Mouse (Mus musculus) myocyte (in vitro differentiated cells): ENCODE data around the gene Synpr. TPM values are rescaled to one million over a fixed set of nuclear protein-coding genes. Genes with fewer than 3 reads are reported as not detected.

Experiments used
- H3K27me3 ChIP-seq: one replicate; pipeline ENCODE4 v1.6.1; 2011; ENCODE audit not compliant: control insufficient read depth, insufficient read depth, insufficient read length
- H3K36me3 ChIP-seq: one replicate; pipeline ENCODE4 v1.6.1; 2011; ENCODE audit not compliant: control insufficient read depth, insufficient read depth
- H3K4me2 ChIP-seq: one replicate; pipeline ENCODE4 v1.6.1; 2011; ENCODE audit warnings: low read depth, control low read depth
- H3K4me3 ChIP-seq: one replicate; pipeline ENCODE4 v1.5.1; 2011; ENCODE audit warnings: mild to moderate bottlenecking, control low read depth, moderate library complexity
- H3K79me2 ChIP-seq: one replicate; pipeline ENCODE4 v1.6.1; 2011; ENCODE audit not compliant: control insufficient read depth, insufficient read depth
- H3ac ChIP-seq: one replicate; pipeline ENCODE4 v1.6.1; 2011; ENCODE audit not compliant: control insufficient read depth, insufficient read length
- CEBPB ChIP-seq: IDR thresholded peaks from 2 replicates; pipeline ENCODE4 v1.6.1; 2011; ENCODE audit warnings: mild to moderate bottlenecking, moderate library complexity; ENCODE audit not compliant: poor library complexity, insufficient read depth, severe bottlenecking
- E2F4 ChIP-seq: IDR thresholded peaks from one replicate; pipeline ENCODE4 v1.6.1; 2011; ENCODE audit warnings: mild to moderate bottlenecking, control low read depth, moderate library complexity; ENCODE audit not compliant: insufficient read depth
- MAX ChIP-seq: IDR thresholded peaks from one replicate; pipeline ENCODE4 v1.6.1; 2011; ENCODE audit warnings: low read depth, mild to moderate bottlenecking, control low read depth
- MYOD1 ChIP-seq, 3 experiments: IDR thresholded peaks; one replicate each; pipeline ENCODE4 v1.6.1; 2011; ENCODE audit warnings: control low read depth in 2 of 3, low read depth in 2 of 3, mild to moderate bottlenecking in 2 of 3, moderate library complexity in 1 of 3; ENCODE audit not compliant: insufficient read length in 2 of 3, control insufficient read depth in 1 of 3
- MYOG ChIP-seq, 3 experiments: IDR thresholded peaks; one replicate each; pipeline ENCODE4 v1.6.1; 2011; ENCODE audit warnings: control low read depth in 2 of 3, low read depth in 2 of 3, mild to moderate bottlenecking in 2 of 3; ENCODE audit not compliant: insufficient read length in 2 of 3, control insufficient read depth in 1 of 3, insufficient read depth in 1 of 3
- POLR2A ChIP-seq: IDR thresholded peaks from one replicate; pipeline ENCODE4 v1.6.1; 2011; ENCODE audit warnings: low read depth, mild to moderate bottlenecking, control low read depth, moderate library complexity; ENCODE audit not compliant: insufficient read length
- POLR2AphosphoS2 ChIP-seq: IDR thresholded peaks from one replicate; pipeline ENCODE4 v1.6.1; 2011; ENCODE audit warnings: low read depth, control low read depth; ENCODE audit not compliant: insufficient read length
- REST ChIP-seq: IDR thresholded peaks from one replicate; pipeline ENCODE4 v1.6.1; 2011; ENCODE audit warnings: mild to moderate bottlenecking, control low read depth, moderate library complexity; ENCODE audit not compliant: insufficient read depth, insufficient read length
- SRF ChIP-seq: IDR thresholded peaks from one replicate; pipeline ENCODE4 v1.6.1; 2011; ENCODE audit warnings: low read depth; ENCODE audit not compliant: control insufficient read depth, insufficient read length
- TCF12 ChIP-seq: IDR thresholded peaks from one replicate; pipeline ENCODE4 v1.6.1; 2011; ENCODE audit warnings: mild to moderate bottlenecking, control low read depth; ENCODE audit not compliant: poor library complexity, insufficient read depth, severe bottlenecking
- TCF3 ChIP-seq: IDR thresholded peaks from one replicate; pipeline ENCODE4 v1.6.1; 2011; ENCODE audit warnings: low read depth, control low read depth; ENCODE audit not compliant: insufficient read length
- USF1 ChIP-seq: IDR thresholded peaks from one replicate; pipeline ENCODE4 v1.6.1; 2011; ENCODE audit warnings: low read depth, mild to moderate bottlenecking, control low read depth, moderate library complexity
- polyA plus RNA-seq: library from polyadenylated mRNA; unstranded; fragments of >200 nt; fragmentation: generic; extraction: Trizol; gene quantifications from one replicate; pipeline ENCODE4 v1.2.1, GENCODE M21; 2012; ENCODE audit warnings: missing spikeins

Gene Synpr
- polyA plus RNA-seq, 1 experiment, result 0.07 TPM

GRCm38 (mm10) chr14:13361642-13362041, 77.1 kb downstream of the Synpr start:
- H3K36me3 ChIP-seq, result no peaks in the 10 kb centered on the region
- no peak for TF ChIP-seq MYOG (IDR thresholded peaks at IDR 0.05; ENCODE audit: control insufficient read depth in 1 of 3, insufficient read depth in 1 of 3, insufficient read length in 2 of 3, low read depth in 2 of 3)
- no peak for TF ChIP-seq E2F4
- TF ChIP-seq MYOD1 (IDR thresholded peaks at IDR 0.05; ENCODE audit: control insufficient read depth in 1 of 3, insufficient read length in 2 of 3, low read depth in 2 of 3), result no peak
- H3K4me2 ChIP-seq, result no peak overlapping the region
- no peaks in the 10 kb centered on the region for H3K27me3 ChIP-seq
- no peak overlapping the region for H3ac ChIP-seq
- no peak overlapping the region for H3K4me3 ChIP-seq
- H3K79me2 ChIP-seq, result no peaks in the 10 kb centered on the region

- Histone ChIP-seq H3K27me3 (no peaks in the 10 kb centered on the region), H3K4me2 (no peak overlapping the region), H3ac (no peak overlapping the region), H3K79me2 (no peaks in the 10 kb centered on the region), H3K4me3 (no peak overlapping the region), H3K36me3 (no peaks in the 10 kb centered on the region)
- no peak for TF ChIP-seq MAX
- no peak for TF ChIP-seq MYOG (IDR thresholded peaks at IDR 0.05; ENCODE audit: control insufficient read depth in 1 of 3, insufficient read depth in 1 of 3, insufficient read length in 2 of 3, low read depth in 2 of 3)
- no peak for TF ChIP-seq POLR2A
- no peak for TF ChIP-seq SRF
- TF ChIP-seq REST, result no peak
- no peak for TF ChIP-seq E2F4
- TF ChIP-seq MYOD1 (IDR thresholded peaks at IDR 0.05; ENCODE audit: control insufficient read depth in 1 of 3, insufficient read length in 2 of 3, low read depth in 2 of 3), result no peak
- no peak for TF ChIP-seq POLR2AphosphoS2
- no peak for TF ChIP-seq CEBPB
- TF ChIP-seq TCF12, result no peak
Measured at GRCm38 (mm10) chr14:13368309-13368708, 83.7 kb downstream of the Synpr start.

GRCm38 (mm10) chr14:13389081-13389480, 104.5 kb downstream of the Synpr start:
- Histone ChIP-seq H3K36me3 (no peaks in the 10 kb centered on the region), H3K27me3 (no peaks in the 10 kb centered on the region), H3K4me3 (no peak overlapping the region), H3K4me2 (no peak overlapping the region), H3K79me2 (no peaks in the 10 kb centered on the region), H3ac (no peak overlapping the region)
- no peak for TF ChIP-seq TCF12

DNA sequence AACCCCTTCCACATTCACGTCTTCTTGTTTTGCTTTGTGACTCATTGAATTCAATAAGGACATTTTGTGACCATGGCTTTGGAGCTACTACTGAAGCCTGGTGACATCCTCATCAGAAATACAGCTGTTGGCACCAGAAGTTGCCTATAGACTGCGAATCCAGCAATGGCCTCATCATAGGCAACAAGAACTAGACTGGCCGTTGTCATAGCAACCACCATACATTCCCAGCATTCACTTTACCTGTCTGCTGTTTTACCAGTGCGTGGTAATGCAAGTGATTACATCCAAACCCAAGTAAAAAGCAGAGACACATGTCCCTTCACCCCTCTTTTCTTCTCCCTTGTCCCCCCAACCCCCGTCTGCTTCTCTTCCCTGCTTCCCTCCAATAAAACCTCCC, 105.4 kb downstream of the Synpr start:
- H3K4me2 ChIP-seq, result no peak overlapping the region
- no peak overlapping the region for H3ac ChIP-seq
- no peaks in the 10 kb centered on the region for H3K27me3 ChIP-seq
- TF ChIP-seq TCF3, result no peak
- no peak for TF ChIP-seq MYOD1 (IDR thresholded peaks at IDR 0.05; ENCODE audit: control insufficient read depth in 1 of 3, insufficient read length in 2 of 3, low read depth in 2 of 3)
- TF ChIP-seq REST, result no peak
- TF ChIP-seq MAX, result no peak
- TF ChIP-seq TCF12, result no peak
- TF ChIP-seq POLR2A, result no peak
- no peak for TF ChIP-seq POLR2AphosphoS2
- no peak for TF ChIP-seq USF1
- no peak for TF ChIP-seq CEBPB
- no peak for TF ChIP-seq MYOG (IDR thresholded peaks at IDR 0.05; ENCODE audit: control insufficient read depth in 1 of 3, insufficient read depth in 1 of 3, insufficient read length in 2 of 3, low read depth in 2 of 3)
- no peak for TF ChIP-seq E2F4
- TF ChIP-seq SRF, result no peak
- no peaks in the 10 kb centered on the region for H3K79me2 ChIP-seq
- H3K4me3 ChIP-seq, result no peak overlapping the region
- no peaks in the 10 kb centered on the region for H3K36me3 ChIP-seq

- no peaks in the 10 kb centered on the region for H3K27me3 ChIP-seq
- no peak overlapping the region for H3K4me3 ChIP-seq
- no peak overlapping the region for H3ac ChIP-seq
- no peaks in the 10 kb centered on the region for H3K36me3 ChIP-seq
- TF ChIP-seq CEBPB, result no peak
- no peak for TF ChIP-seq POLR2AphosphoS2
- TF ChIP-seq TCF3, result no peak
- TF ChIP-seq E2F4, result no peak
- TF ChIP-seq SRF, result no peak
- no peak for TF ChIP-seq USF1
- no peak for TF ChIP-seq REST
- TF ChIP-seq POLR2A, result no peak
- TF ChIP-seq MYOD1 (IDR thresholded peaks at IDR 0.05; ENCODE audit: control insufficient read depth in 1 of 3, insufficient read length in 2 of 3, low read depth in 2 of 3), result no peak
- no peak for TF ChIP-seq MAX
- TF ChIP-seq MYOG (IDR thresholded peaks at IDR 0.05; ENCODE audit: control insufficient read depth in 1 of 3, insufficient read depth in 1 of 3, insufficient read length in 2 of 3, low read depth in 2 of 3), result no peak
- TF ChIP-seq TCF12, result no peak
- no peaks in the 10 kb centered on the region for H3K79me2 ChIP-seq
- no peak overlapping the region for H3K4me2 ChIP-seq
Measured at GRCm38 (mm10) chr14:13399226-13400020, 114.8 kb downstream of the Synpr start.
